Mouse (Mus musculus) brain, embryonic 14.5 days (tissue): ENCODE measurements at regions not wholly inside any gene's neighbourhood (a gene's known extent, or its start where the extent isn't known, plus 50 kb on each side); places are given as distances from the start of the nearest gene placed in this dataset.
A peak's percentile ranks its signal among the peaks of the same experiment; 100 is the strongest.
"Not testable (repeated sequence)": the region's sequence is repeated elsewhere in the genome, so short reads cannot be mapped to it uniquely, and the experiment has no call there.

Source experiments
- DNase-seq: peaks from one replicate; pipeline ENCODE4 v3.0.0-alpha.2; 2011; ENCODE audit warnings: low read depth
- CTCF ChIP-seq: fragments of 200-500 bp; IDR thresholded peaks from 2 replicates; pipeline ENCODE4 v1.5.1; 2012; ENCODE audit warnings: inconsistent platforms, mild to moderate bottlenecking, moderate library complexity, borderline replicate concordance; ENCODE audit not compliant: insufficient read depth, insufficient read length; ENCODE audit errors: extremely low read depth
- POLR2A ChIP-seq: fragments of 200-500 bp; IDR thresholded peaks from 2 replicates; pipeline ENCODE4 v1.6.1; 2012; ENCODE audit warnings: mild to moderate bottlenecking, inconsistent platforms, borderline replicate concordance; ENCODE audit not compliant: poor library complexity, insufficient read depth, insufficient read length, severe bottlenecking; ENCODE audit errors: extremely low read depth

- TF ChIP-seq POLR2A: no peak
- no peak for TF ChIP-seq CTCF
- no peak for DNase-seq
These were observed 187.5 kb upstream of the Hs6st1 start for GRCm38 (mm10) chr1:35880562-35881265.

- TF ChIP-seq CTCF (no peak), POLR2A (no peak)
These were observed 186.7 kb upstream of the Hs6st1 start for GRCm38 (mm10) chr1:35881521-35881920.

GRCm38 (mm10) chr1:35882101-35882500 is 186.1 kb upstream of the Hs6st1 start:
- DNase-seq: no peak
- TF ChIP-seq CTCF (no peak), POLR2A (no peak)

More at GRCm38 (mm10) chr1:35881521-35881920, 186.7 kb upstream of the Hs6st1 start:
- DNase-seq: no peak

GRCm38 (mm10) chr1:35889731-35890499 is 178.3 kb upstream of the Hs6st1 start:
- no peak for TF ChIP-seq CTCF
- TF ChIP-seq POLR2A: no peak
- DNase-seq: no peak

- DNase-seq: no peak
- TF ChIP-seq CTCF: no peak
- TF ChIP-seq POLR2A: no peak
These were observed 177.7 kb upstream of the Hs6st1 start for GRCm38 (mm10) chr1:35890500-35890900.

- TF ChIP-seq CTCF: no peak
- TF ChIP-seq POLR2A: no peak
- no peak for DNase-seq
These were observed 168.7 kb upstream of the Hs6st1 start for GRCm38 (mm10) chr1:35899536-35899935.

- DNase-seq: no peak
- TF ChIP-seq POLR2A: no peak
- no peak for TF ChIP-seq CTCF
These were observed 164.1 kb upstream of the Hs6st1 start for GRCm38 (mm10) chr1:35904001-35904547.

- TF ChIP-seq POLR2A (no peak), CTCF (no peak)
- no peak for DNase-seq
These were observed 154.6 kb upstream of the Hs6st1 start for GRCm38 (mm10) chr1:35913551-35913950.

GRCm38 (mm10) chr1:35914175-35914574 is 154.0 kb upstream of the Hs6st1 start:
- DNase-seq: not testable (repeated sequence)

GRCm38 (mm10) chr1:35915526-35915925 is 152.7 kb upstream of the Hs6st1 start:
- TF ChIP-seq CTCF (no peak), POLR2A (no peak)
- no peak for DNase-seq

GRCm38 (mm10) chr1:35919840-35920734 is 148.1 kb upstream of the Hs6st1 start:
- DNase-seq: peak; percentile 70
- TF ChIP-seq CTCF (no peak), POLR2A (no peak)
